Mouse (Mus musculus) kidney, postnatal 25 days (tissue): ENCODE measurements around the gene Armc9.
A peak's percentile ranks its signal among the peaks of the same experiment; 100 is the strongest.

Experiments used
- DNase-seq, 2 experiments: peaks; one replicate each; pipeline ENCODE4 v3.0.0; 2021; ENCODE audit warnings: mixed read lengths in 2 of 2

The Armc9 gene

DNA sequence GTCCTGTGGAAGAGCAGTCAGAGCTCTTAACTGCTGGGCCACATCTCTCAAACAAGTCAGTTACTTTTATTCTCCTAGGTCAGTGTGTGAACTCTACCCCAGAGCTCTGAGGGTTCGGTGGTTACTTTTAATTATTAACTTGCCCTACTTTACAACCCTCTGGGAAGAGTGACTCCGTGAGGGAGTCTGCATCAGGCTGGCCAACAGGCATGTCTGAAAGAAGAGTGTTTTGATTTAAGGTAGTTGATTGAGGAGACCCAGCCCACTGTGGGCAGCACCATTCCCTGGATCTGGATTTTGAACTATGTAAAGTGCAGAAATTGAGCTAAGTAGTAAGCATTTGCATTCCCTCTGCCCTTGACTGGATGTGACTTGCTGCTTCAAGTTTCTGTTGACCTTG, 21.5 kb downstream of the Armc9 start:
- peak; percentile 52 to 73 for DNase-seq

DNA sequence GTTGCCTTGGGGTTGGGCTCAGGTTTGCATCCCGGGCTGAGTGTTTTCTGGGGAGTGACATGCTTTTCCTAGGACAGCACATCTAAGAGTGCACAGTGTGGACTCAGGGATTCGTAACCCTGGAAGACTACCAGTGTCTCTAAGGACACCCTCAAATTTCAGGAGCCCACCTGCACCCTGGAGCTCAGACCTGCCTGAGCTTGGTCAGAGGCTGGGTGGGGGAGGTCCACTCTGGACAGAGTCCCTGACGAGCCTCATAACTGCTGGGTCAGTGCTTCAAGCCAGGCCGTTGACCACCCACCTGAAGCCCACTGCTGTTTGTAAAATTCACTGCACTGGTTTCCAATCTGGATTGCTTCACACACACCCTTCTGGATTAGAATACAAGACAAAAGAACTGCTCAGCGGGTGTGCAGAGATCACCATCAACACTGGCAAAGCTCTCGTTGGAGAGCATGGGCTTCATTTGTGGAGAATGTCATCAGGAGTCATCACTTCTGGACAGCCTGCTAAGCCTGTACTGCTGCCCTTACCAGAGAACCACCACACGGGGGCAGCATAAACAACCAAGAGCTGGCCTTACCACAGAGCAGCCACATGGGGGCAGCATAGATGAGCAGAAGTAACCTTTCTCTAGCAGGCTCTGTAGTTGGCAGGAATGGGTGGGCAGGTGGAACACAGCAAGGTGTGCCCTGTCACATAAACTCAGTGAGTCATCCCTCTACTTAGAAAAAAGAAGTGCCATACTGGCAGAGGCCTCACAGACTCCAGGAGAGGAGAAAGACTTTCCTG, 24.1 kb downstream of the Armc9 start:
- peak; percentile 82 to 84 for DNase-seq

DNA sequence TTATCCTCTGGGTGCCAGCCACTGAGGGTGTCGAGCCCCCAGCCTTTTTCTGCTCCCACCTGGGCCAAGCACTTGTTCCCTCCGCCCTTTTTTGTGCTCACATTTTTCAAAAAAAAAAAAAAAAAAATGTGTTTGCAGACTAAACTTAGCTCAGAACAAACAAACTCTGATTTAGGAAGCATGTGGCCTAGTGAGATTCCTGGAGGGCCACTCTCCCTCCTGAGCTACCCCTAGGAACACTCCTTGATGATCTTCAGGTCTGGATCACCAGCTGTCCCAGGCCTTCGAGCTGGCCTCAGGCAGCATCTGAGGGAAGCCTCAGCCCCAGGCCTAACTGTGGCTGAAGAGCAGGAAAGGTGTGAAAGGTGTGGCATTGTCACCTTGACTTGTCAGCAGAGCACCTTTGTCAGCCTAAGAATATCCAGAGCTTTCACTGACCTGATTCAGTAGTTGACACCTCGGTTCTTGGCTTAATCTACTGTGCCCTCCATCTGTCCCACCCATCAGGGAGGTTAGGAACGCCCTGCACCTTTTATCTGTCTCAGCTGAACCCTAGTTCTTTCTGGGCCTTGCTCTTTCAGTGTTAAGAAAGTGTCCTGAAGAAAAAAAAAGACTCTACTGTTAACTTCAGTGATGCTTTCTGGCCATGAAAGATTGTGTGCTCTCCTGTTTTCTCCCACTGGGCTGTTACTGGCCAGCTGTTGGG, 27.6 kb downstream of the Armc9 start:
- DNase-seq, result no peak

DNA sequence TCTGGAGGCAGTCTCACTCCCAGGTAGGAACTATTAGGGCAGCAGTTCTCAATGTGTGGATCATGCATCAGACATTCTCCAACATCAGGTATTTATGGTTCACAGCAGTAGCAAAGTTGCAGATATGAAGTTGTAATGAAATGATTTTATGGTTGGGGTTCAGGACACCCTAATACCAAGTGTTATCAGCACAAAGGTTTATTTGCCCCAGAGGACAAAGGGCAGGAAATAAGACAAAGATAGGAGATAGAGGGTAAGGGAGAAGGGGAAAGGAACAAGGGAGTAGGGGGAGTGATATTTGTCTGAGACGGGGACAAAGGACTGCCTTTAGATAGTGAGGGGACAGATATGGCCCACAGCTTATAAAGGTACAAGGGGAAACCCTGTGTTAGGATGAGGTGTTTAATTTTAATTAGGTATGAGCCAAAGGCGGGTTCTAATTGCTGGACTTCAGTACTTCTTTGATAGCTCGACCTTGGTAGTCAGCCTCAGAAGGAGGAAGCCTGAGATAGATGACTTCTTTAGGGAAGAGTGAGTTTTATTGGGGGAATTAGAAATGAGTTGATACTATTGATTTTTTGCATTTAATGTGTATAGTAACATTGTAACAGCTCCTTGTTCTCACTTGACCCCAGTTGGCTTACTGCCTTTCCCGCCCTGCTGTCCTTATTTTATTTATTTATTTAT, 29.1 kb downstream of the Armc9 start:
- DNase-seq, result no peak

DNA sequence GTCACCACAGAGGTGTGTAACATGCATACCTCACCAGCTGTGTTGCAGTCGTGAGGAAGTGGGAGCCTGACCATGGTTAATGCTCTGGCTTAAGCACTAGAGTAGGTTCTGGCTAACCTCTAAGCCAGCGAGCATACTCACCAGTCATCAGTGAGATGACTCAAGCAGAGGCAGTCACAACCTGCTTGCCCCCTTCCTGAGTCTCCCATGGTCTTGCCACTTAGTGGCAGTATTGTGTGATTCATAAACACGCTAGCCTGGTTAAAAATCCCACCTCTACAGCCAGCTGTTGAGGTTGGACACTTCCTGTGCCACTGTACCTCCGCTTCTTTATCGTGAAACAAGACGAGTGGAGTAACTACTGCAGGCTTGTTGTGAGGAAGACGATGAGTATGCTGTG, 32.2 kb downstream of the Armc9 start:
- no peak for DNase-seq

DNA sequence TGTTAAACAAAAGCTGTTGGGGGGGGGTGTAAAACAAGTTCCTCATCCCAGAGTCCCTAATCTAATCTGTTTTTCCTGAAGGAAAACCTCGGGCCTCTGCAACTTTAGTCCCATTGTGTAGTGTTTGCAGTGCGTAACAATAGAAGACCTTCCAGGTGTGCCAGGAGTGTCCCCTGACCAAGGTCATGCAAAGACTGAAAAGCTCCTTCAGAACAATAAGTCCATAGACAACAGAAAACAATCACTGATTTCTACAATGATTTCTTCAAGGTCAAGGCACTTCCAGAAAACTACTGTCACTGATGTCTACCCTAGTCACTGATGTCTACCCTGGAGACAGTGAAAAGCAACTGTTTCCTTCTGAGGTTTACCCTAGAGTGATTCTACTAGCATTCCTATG, 33.3 kb downstream of the Armc9 start:
- DNase-seq, result no peak

DNA sequence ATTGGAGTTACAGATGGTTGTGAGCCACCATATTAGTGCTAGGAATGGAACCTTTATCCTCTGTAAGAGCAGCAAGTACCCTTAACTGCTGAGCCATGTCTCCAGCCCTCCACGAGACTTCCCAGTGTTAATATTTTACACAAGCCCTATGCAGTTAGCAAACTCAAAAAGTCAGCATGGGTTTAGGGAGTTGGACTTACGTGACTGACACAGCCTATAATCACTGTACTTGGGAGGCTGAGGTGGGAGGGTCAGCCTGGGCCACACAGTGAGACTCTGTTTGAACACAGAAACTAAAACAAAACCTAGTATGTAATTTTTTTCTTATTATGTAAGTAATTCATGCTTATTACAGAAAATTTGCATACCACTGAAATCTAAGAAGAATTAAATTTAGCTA, 33.7 kb downstream of the Armc9 start:
- DNase-seq, result peak in 1 of 2 experiments; percentile 8

DNA sequence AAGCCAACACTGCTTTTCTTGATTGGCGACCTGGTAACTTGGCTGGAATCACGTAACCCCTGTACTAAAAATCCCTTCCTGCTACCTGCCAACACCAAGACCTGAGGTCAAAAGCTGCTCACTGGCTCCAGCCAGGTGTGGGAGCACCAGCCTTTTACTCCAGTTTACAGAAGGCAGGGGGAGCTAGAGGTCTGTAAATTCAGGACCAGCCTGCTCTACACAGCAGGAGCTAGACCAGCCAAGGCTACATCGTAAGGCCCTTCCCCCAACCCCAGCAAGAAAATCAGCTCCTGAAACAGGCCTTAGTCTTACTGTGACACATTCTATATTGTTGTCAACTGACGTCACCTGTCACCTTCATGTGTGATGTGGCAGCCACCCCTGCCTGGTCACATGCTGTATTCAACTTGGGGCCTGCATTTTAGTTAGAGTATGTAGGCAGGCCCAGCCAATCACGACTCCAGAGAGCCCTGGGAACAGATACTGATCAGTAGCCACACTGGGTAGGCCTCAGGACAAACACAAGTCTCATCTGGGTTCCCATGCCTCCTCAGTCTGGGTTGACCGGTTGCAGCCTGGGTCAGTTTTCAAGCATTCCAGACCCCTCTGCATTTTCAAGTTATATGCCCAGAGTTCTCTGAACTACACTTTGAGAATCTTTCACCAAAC, 34.6 kb downstream of the Armc9 start:
- no peak for DNase-seq

DNA sequence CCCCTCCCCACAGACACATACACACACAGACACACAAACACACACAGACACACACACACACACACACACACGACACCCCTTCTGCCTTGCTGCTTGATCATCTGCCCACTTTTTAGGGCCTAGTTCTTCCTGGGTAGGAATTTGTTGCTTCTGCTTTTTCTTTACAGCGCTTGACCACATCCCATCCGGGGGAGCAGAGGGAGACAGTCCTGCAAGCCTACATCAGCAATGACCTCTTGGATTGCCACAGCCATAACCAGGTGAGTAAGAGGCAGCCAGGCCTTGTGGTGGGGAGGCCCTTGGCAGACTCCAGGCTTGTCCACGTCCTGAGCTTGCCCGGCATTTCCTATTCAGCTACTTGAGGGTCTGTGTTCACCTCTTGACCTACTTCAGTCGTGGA, 36.3 kb downstream of the Armc9 start:
- no peak for DNase-seq

DNA sequence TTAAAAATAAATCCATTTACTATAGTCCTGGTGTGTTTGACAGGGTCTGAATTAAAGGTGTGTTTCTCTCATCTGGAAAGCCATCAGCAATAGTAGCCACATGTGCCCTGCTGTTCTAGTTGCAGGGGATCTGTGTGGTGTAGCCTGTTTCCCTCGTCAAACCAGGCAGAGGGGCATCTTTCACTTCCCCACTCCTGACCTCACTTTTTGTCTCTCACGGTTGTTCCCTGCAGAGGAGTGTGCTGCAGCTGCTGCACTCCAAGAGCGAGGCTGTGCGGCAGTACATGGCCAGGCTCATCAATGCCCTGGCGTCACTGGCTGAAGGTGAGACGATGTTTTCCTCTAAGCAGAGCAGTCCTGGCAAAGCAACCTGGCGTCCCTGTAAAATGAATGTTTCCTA, 39.5 kb downstream of the Armc9 start:
- no peak for DNase-seq

DNA sequence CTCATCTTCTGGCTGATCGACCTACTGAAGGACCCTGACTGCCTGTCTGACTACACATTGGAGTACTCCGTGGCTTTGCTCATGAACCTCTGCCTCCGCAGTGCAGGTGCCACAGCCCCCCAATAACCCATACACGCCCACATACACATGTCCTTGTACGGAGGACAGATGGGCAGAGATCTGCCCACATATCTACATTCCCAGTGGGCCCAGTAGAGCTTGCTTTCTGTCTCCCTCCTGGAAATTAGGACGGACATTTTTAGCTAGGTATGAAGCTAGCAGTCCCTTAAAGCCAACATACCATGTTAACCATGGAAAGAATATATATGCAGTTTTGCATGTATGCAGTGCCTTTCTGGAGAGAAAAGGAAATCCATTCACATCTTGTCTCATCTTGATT, 43.7 kb downstream of the Armc9 start:
- no peak for DNase-seq

DNA sequence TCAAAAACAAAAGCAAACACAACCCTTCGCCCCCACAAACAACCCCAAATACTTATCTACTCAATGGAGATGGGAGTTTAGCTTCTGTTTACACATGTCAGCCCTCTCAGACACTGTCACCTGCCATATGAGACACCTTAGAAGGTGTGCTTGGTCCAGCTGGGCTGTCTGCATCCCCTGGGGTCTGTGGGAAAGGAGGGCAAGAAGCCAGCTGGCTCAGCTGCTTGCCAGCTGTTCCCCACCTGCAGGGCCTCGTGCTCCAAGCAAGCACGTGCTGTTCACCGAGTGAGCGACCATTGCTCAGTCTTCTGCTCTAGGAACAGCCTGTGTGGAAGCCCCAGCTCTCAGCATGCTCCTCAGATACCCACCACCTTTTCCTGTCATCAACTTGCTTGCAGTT, 44.4 kb downstream of the Armc9 start:
- no peak for DNase-seq

DNA sequence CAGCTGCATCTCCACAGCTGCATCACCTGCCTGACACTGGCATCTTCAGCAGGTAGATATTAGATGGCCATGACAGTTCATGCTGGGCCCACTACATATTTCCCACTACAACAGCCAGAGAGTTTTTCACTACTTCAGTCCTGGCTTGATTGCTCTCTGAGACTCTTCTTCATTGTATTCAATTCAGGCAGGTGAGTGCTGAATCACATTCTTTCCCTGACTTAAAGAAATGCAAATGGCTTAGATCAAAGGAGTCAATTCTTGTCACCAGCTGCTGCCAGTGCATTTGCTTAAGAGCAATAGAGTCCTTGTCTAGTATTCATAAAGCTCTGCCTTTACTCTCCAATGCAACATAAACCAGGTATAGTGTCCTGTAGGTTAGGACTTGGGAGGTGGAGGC, 46.7 kb downstream of the Armc9 start:
- DNase-seq, result no peak

DNA sequence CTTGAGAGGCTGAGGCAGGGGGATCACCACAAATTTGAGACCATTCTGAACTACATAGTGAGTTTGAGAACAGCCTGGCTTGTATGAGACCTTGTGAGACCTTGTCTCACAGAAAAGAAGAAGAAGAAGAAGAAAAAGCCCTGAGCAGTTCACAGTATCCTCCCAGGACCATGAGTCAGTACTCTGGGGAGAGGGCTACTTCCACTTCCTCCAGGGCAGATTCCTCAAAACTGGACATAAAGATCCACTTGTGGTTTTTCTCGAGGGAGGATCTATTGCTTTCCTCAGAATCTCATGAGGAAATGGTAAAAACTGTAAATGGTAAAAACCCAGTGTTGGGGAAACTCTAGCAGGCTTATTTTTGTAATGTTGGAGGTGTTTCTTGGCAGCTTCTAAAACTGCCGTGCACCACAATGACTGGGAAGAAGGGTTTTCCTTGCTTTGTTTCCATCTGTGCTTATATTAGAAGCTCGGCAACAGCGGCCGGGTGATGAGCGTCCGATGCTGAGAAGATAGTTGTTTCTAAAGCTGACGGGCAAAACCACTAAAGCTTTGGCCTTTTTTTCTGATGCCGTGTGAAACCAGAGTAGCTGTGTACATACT, 48.1 kb downstream of the Armc9 start:
- DNase-seq, result no peak

DNA sequence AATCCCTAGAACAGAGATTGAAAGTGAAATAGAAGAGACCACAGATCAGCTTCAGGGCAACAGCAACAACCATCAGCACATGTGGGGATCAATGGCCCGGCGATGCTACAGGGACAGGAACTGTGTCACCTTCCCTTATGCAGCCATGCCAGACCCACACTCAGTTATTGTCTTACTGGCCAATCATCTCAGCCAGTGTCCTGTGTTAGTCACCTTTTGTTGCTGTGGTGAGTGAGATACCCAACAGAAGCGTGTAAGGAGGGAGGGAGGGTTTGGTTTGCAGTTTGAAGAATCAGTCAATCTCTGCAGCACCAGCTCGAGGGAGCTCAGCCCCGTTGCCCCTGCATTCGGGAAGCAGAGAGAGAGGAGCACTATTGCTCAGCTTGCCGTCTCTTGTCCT, 56.1 kb downstream of the Armc9 start:
- no peak for DNase-seq

DNA sequence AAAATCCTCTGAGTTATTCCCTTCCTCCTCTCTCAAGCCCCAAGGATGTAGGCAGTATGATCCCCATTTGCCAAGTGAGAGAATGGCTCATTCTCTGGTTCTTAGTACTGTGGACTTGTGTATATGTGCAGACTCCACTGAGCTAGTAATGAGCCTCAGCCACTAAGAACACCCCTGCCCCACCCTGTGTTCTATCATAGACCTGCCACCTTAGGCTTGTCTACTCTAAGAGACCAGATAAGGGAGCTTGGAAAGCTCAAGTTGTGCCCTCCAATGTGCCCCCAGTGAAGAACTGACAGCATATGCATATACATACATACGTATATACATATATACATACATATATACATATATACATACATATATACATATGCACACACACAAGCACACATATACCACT, 56.9 kb downstream of the Armc9 start:
- DNase-seq, result no peak

DNA sequence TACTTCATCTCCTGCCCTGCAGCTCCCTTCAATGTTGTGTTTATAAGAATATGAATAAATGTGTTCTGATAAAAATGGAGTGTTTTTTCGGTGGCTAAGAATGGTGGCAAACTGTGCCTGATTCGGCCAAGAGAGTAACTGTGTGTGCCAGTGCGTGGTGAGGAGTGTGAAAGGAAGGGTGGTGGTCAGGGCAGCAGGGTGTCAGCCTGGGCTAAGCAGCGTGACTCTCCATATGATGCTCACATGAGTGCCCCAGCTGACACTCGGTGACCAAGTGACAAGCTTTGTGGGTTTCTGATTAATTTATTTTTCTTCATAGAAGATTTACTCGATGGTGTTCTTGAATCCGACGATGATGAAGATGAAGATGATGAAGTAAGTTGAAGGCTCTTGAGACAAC, 58.2 kb downstream of the Armc9 start:
- no peak for DNase-seq

DNA sequence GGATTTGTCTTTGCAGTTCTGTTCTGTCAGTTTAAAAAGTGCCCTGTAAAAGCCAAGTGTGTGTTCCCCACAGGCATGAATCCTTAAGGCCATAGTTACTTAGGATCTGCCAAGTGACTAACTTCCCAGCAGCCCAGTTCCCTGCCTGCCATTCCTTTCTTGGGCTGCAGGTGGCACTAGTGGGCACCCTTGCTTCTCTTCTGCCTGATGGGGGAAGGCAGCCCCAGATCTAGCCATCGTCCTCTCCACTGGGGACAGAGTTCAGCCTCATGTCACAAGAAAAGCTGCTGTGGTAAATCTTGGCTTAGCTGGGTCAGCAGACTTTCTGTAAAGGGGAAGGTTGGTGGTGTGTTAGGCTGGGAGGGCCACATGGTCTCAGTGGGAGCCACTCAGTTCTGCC, 59.6 kb downstream of the Armc9 start:
- DNase-seq, result peak; percentile 80 to 81

DNA sequence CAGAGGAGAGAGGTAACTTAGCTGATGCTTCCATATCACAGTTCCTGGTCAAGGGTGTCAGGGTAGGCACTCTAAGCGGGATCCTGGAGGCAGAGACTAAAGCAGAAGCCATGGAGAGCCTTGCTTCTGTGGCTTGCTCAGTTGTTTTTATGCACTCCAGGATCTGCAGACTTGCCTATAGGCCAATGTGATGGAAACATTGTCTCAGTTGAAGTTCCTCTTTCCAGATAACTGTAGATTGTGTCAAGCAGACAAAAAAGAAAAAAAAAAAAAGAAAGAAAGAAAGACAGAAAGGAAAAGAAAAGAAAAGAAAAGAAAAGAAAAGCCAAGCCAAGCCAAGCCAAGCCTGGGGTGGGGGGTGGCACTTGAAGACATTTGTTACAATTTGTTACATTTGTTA, 60.7 kb downstream of the Armc9 start:
- no peak for DNase-seq

DNA sequence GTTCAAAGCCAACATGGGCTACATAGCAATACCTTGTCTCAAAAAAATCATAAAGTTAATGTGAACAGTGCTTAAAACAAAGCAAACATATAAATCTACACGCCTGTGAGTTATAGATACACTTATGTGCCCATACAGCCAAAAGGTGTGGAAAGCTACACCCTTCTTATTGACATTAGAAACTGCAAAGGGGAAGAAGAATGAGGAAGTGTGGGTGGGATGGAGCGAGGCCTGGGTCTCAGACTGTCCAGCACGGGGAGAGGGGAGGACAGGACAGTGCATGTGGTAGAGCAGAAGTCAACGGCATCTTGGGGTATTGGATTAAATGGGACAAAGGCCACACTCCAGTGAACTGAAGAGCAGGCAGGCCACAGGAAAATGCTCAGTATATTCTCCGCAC, 61.8 kb downstream of the Armc9 start:
- DNase-seq, result no peak

DNA sequence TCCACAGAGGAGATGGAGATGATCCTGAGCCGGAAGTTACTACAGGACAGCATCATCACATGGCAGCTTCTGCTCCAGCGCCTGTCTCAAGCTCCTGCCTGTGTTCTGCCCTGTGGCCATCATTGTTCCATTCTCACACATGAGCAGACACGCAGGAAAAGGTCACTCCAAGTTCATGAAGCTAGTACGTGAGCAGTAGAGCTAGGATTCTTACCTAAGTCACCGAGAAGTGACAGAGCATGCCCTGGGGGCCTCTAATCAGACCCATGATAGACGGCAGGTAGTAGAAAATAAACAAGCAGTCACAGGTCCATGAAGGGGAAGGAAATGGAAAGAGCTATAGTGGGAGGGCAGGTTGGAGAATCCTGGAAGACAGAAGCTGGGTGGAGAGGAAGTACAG, 63.4 kb downstream of the Armc9 start:
- DNase-seq, result peak in 1 of 2 experiments; percentile 41

DNA sequence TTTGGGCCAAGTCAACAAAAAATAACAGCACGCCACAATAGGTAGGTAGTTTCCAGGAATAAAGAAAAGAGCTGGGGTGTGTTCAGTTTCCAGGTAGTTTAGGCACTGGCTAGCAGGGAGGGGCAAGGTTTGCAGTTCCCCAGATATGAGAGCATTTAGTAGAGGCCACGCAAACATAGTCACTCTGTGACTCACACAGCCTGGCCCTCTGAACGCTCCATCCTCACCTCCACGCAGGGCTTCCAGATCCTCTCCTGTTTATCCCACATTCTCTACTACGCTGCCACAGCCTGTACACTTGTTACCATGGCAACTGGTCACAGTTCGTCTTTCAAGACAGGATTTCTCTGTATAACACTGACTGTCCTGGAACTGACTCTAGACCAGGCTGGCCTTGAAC, 70.6 kb downstream of the Armc9 start:
- no peak for DNase-seq

DNA sequence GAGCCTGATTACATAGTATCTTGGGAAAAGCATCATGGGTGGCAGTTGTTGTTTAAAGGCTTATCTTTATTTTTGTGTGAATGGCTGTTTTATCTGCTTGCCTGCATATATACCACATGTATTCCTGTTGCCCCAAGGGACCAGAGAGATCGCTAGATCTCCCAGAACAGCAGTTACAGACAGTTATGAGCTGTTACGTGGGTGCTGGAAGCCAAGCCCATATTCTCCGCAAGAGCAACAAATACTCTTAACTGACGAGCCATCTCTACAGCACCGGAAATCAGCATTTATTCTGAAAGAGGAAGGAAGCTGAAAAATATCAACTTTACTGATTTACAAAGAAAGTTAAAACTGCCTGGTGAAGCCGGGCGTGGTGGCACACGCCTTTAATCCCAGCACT, 74.1 kb downstream of the Armc9 start:
- no peak for DNase-seq
